Mouse (Mus musculus) heart, postnatal 0 days (tissue): ENCODE data around the gene Poc1b. TPM values are rescaled to one million over a fixed set of nuclear protein-coding genes. Genes with fewer than 3 reads are reported as not detected.

Experiments used
- ATAC-seq: fragments of 200-750 bp; cut with Nextera tagmentation; 2 replicates; pipeline ENCODE4 v1.8.0; 2017; ENCODE audit warnings: low read depth, moderate number of reproducible peaks, moderate library complexity; ENCODE audit not compliant: insufficient read depth
- DNase-seq: peaks from one replicate; pipeline ENCODE4 v3.0.0-alpha.2; 2016; ENCODE audit warnings: low spot score
- H3K27ac ChIP-seq: fragments of 300-500 bp; sonication (generic); 2 replicates; pipeline ENCODE4 v1.5.1; 2014; ENCODE audit warnings: low read depth, mild to moderate bottlenecking
- H3K27me3 ChIP-seq: fragments of 300-500 bp; sonication (generic); 2 replicates; pipeline ENCODE4 v1.6.1; 2014; ENCODE audit warnings: low read length, mixed read lengths; ENCODE audit not compliant: control insufficient read depth, insufficient read depth
- H3K36me3 ChIP-seq: fragments of 300-500 bp; sonication (generic); replicated peaks from 2 replicates; pipeline ENCODE4 v1.6.1; 2014; ENCODE audit warnings: low read length, mixed read lengths; ENCODE audit not compliant: control insufficient read depth, insufficient read depth
- H3K4me1 ChIP-seq: fragments of 300-500 bp; sonication (generic); 2 replicates; pipeline ENCODE4 v1.6.1; 2014; ENCODE audit warnings: antibody characterized with exemption; ENCODE audit not compliant: control insufficient read depth, insufficient read depth
- H3K4me2 ChIP-seq: fragments of 300-500 bp; sonication (generic); 2 replicates; pipeline ENCODE4 v1.6.1; 2014; ENCODE audit warnings: low read depth, mild to moderate bottlenecking, low read length, moderate library complexity
- H3K4me3 ChIP-seq: fragments of 300-500 bp; sonication (generic); 2 replicates; pipeline ENCODE4 v1.5.1; 2014; ENCODE audit warnings: low read depth, low read length
- H3K9ac ChIP-seq: fragments of 300-500 bp; sonication (generic); replicated peaks from 2 replicates; pipeline ENCODE4 v1.6.1; 2014; ENCODE audit warnings: low read depth, low read length, mixed read lengths
- H3K9me3 ChIP-seq: fragments of 300-500 bp; sonication (generic); replicated peaks from 2 replicates; pipeline ENCODE4 v1.6.1; 2016; ENCODE audit warnings: low read length; ENCODE audit not compliant: control insufficient read depth
- CTCF ChIP-seq: IDR thresholded peaks from 2 replicates; pipeline ENCODE4 v1.5.1; 2016; ENCODE audit warnings: antibody characterized with exemption, control low read depth, low read depth
- EP300 ChIP-seq: IDR thresholded peaks from 2 replicates; pipeline ENCODE4 v1.6.1; 2016; ENCODE audit warnings: antibody characterized with exemption, low read depth
- WGBS: fragments of 180-500 bp; shearing (Covaris S2); extraction: QIAGEN DNeasy Blood & Tissue Kit; methylation state at CpG from one replicate; pipeline ENCODE4 v1.1.7; 2014; 5-methylcytosine and 5-hydroxymethylcytosine counted together
- polyA plus RNA-seq: library from polyadenylated mRNA; unstranded; fragments of >200 nt; fragmentation: Nextera tagmentation; extraction: Ambion mirVana; gene quantifications from 2 replicates; pipeline ENCODE4 v1.2.1, GENCODE M21; 2015
- total RNA-seq: library from RNA; depleted of rRNA; stranded (reverse); fragments of >200 nt; gene quantifications from 2 replicates; pipeline ENCODE4 v1.2.3, GENCODE M21; 2014; ENCODE audit warnings: low replicate concordance; rRNA removed

Gene Poc1b
- total and polyA plus RNA-seq, 2 experiments from 2014 or later: 3.2 to 5.2 TPM

DNA sequence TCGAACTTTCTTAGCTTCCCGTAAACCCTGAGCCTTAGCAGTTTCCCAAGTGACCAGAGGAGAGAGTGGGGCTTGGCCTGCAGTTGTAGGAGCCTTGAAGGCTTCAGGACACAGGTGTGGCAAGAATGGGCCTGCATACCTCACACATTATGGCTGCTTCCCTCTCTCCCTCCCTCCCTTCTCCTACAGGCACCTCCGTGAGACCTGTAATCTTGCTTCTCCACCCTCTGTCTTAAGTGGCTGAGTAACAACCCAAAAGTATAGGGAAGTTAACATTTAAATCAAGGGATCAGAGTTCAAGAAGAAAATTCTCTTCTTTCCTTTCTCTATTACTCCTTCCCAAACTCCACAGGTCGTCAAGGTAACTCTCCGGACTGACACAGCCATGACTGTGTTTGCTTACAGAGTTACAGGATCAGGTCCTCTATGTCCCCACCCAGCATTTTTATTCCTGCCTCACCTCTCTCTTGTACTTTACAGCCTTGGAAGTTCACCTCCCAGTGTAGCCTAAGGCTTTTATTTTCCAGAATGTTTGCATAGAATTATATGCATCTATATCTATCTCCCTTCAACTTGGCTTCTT lies 137.2 kb downstream of the Poc1b start:
- H3K4me3 ChIP-seq: no peak overlapping the region
- no peaks in the 10 kb centered on the region for H3K27me3 ChIP-seq
- H3K4me2 ChIP-seq: no peak overlapping the region
- H3K36me3 ChIP-seq: no peaks in the 10 kb centered on the region
- WGBS: 73% methylated on average over 5 of the region's 5 CpGs
- no peak overlapping the region for H3K9ac ChIP-seq
- H3K4me1 ChIP-seq: no peaks in the 10 kb centered on the region
- no peak for DNase-seq
- TF ChIP-seq CTCF: no peak
- no peak for TF ChIP-seq EP300
- H3K27ac ChIP-seq: no peak overlapping the region
- no peaks in the 10 kb centered on the region for H3K9me3 ChIP-seq
- no peak for ATAC-seq

DNA sequence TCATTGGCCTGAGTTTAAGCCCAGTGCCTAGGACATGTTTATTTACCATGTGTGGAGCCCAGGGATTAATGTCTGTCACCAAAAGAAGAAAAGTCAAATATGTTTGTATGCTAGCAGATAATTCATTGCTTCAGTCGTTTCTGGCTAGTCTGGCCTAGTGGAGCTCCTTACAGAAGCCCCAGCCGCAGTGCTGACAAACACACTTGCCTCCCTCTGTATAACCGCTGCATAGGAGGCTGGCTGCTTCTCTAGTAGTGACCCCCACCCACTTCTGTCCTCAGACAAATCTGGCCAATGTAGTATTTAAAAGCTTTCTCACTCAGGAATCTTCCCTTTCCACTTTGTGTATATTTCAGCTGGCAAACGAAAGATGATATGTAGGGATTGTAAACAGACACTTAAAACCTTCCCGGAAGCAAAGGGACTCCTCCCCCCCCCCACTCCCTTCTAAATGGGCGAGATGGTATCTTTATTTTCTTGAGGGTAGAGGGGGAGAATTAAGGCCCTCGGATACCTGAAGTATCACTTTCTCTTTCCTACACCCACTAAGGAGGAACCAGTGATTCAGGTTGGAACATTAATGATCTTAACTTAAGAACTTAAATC lies 137.9 kb downstream of the Poc1b start:
- WGBS: 46% methylated on average over 7 of the region's 7 CpGs
- no peak overlapping the region for H3K9ac ChIP-seq
- H3K36me3 ChIP-seq: no peaks in the 10 kb centered on the region
- H3K27me3 ChIP-seq: no peaks in the 10 kb centered on the region
- H3K27ac ChIP-seq: no peak overlapping the region
- DNase-seq (no peak), ATAC-seq (no peak)
- H3K9me3 ChIP-seq: no peaks in the 10 kb centered on the region
- TF ChIP-seq CTCF (no peak), EP300 (no peak)
- H3K4me1 ChIP-seq: no peaks in the 10 kb centered on the region
- H3K4me3 ChIP-seq: no peak overlapping the region
- no peak overlapping the region for H3K4me2 ChIP-seq

DNA sequence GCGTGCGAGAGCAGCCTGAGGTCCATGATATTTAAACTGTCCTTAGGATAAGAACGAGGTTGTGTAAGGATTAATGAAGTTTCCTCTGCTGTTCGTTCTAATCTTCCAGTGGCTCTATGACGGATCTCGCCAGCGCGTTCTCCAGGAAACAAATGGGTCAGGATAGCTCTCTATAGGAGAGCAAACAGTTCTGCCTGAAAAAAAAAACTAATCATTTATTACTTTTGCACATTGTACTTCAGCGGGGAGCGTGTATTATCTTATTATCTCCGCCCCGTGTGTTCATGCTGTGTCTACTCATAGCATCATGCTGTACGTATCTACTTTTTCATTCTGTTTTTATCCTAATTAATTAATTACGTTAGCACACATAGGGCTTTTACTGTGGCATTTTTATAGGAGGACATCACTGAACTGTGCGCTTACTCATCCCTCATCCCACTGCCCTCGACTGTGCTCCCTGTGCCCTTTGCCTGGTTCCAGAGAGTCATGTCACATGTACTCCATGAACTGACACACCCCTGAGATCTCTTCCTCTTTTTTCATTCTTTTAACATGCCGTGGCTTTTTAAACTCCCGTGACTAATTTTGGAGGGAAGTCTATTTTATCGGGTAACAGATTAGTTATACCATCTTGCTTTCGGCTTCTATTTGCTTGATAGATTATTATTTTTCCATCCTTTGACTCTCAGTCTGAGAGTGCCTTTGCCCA lies 140.1 kb downstream of the Poc1b start:
- ATAC-seq: no peak
- 80% methylated on average over 20 of the region's 20 CpGs for WGBS
- no peaks in the 10 kb centered on the region for H3K9me3 ChIP-seq
- DNase-seq: no peak
- H3K4me3 ChIP-seq: no peak overlapping the region
- H3K9ac ChIP-seq: no peak overlapping the region
- H3K4me1 ChIP-seq: peaks cover 11% of the 10 kb centered on the region
- no peak overlapping the region for H3K27ac ChIP-seq
- H3K36me3 ChIP-seq: no peaks in the 10 kb centered on the region
- no peak for TF ChIP-seq CTCF
- no peak for TF ChIP-seq EP300
- H3K27me3 ChIP-seq: no peaks in the 10 kb centered on the region
- H3K4me2 ChIP-seq: no peak overlapping the region

Other genes starting within 250 kb of the Poc1b start
- gene Atp2b1, start 192.6 kb upstream of the Poc1b start, total RNA-seq: 28.3 and 37.7 TPM in 2 replicates
- 64.8 and 67.0 TPM in 2 replicates for gene Atp2b1, start 192.6 kb upstream of the Poc1b start, polyA plus RNA-seq
- gene Galnt4, start 1.1 kb downstream of the Poc1b start, total RNA-seq: 3.7 and 5.6 TPM in 2 replicates
- gene Galnt4, start 1.1 kb downstream of the Poc1b start, polyA plus RNA-seq: 3.2 and 3.4 TPM in 2 replicates
- gene Phxr2, start 19.3 kb downstream of the Poc1b start, total RNA-seq: not detected in 2 replicates
- not detected in 2 replicates for gene Phxr2, start 19.3 kb downstream of the Poc1b start, polyA plus RNA-seq
- 59.8 and 73.6 TPM in 2 replicates for gene Dusp6, start 156.2 kb downstream of the Poc1b start, total RNA-seq
- gene Dusp6, start 156.2 kb downstream of the Poc1b start, polyA plus RNA-seq: 23.2 and 25.8 TPM in 2 replicates